27 mouse cellular contexts compared by ENCODE assay signal in genomic region chr15:10928633-10929270, GRCm38 (mm10). TPM values are rescaled to one million over a fixed set of nuclear protein-coding genes. Genes with fewer than 3 reads are reported as not detected.
A peak's percentile ranks its signal among the peaks of the same experiment; 100 is the strongest.
DNase-seq lines count a peak whose midpoint lies in the region; ATAC-seq and TF ChIP-seq lines count a peak whose summit lies in the region.
"Had no signal": no experiment of that assay in that cellular context is flagged by ENCODE, and none has a peak within 500 bp of the region (broad histone marks: within the 10 kb centered on the region; RNA-seq: fewer than 3 reads in every experiment).

No protein-coding gene starts in this region.

- intact Hi-C loops in gastrocnemius, postnatal 14 days (cut with DNase I; ENCODE audit: low total_unique reads) = loop anchor here (10.0 kb wide), 1 partner anchor 56 kb away; the partner anchor contains the start of gene Amacr

- H3K27ac ChIP-seq in limb, embryonic 13.5 days = no peak overlapping the region
- no peak overlapping the region for H3K27ac ChIP-seq in limb, embryonic 10.5 days
- no peak overlapping the region for H3K27ac ChIP-seq in limb, embryonic 14.5 days (replicated peaks; ENCODE audit: low read depth, low read length)
- no peak overlapping the region for H3K27ac ChIP-seq in forebrain, embryonic 12.5 days
- H3K27ac ChIP-seq: forebrain, embryonic 13.5 days; heart, embryonic 13.5 days; hindbrain, embryonic 12.5 days; hindbrain, embryonic 15.5 days had no signal

- H3K9ac ChIP-seq in limb, embryonic 13.5 days = no peak overlapping the region
- no peak overlapping the region for H3K9ac ChIP-seq in limb, embryonic 14.5 days (ENCODE audit: low read depth, low read length, severe bottlenecking)
- no peak overlapping the region for H3K9ac ChIP-seq in forebrain, embryonic 12.5 days
- H3K9ac ChIP-seq: forebrain, embryonic 13.5 days; forebrain, postnatal 0 days; heart, embryonic 13.5 days; hindbrain, embryonic 12.5 days; hindbrain, embryonic 15.5 days had no signal

- peak; percentile 66; the same call in 1 of the 2 replicates for ATAC-seq in limb, embryonic 13.5 days (ENCODE audit: low FRiP score, low read depth)
- peak; percentile 53; the same call in 1 of the 2 replicates for ATAC-seq in limb, embryonic 14.5 days (ENCODE audit: low FRiP score, low read depth)
- ATAC-seq in forebrain, embryonic 12.5 days (ENCODE audit: low FRiP score) = no peak
- ATAC-seq: CD4-positive, CD25-positive, alpha-beta regulatory T cell, adult 4 months; forebrain, embryonic 13.5 days; forebrain, postnatal 0 days; intestine, postnatal 0 days had no signal

- H3K4me2 ChIP-seq in limb, embryonic 13.5 days (replicated peaks) = no peak overlapping the region
- H3K4me2 ChIP-seq in limb, embryonic 14.5 days (replicated peaks; ENCODE audit: low read depth, low read length, severe bottlenecking) = no peak overlapping the region
- H3K4me2 ChIP-seq in forebrain, embryonic 12.5 days = no peak overlapping the region
- H3K4me2 ChIP-seq: forebrain, embryonic 13.5 days; heart, embryonic 13.5 days; hindbrain, embryonic 12.5 days; hindbrain, embryonic 15.5 days had no signal

- H3K9me3 ChIP-seq in limb, embryonic 13.5 days = no peaks in the 10 kb centered on the region
- no peaks in the 10 kb centered on the region for H3K9me3 ChIP-seq in limb, embryonic 10.5 days (replicated peaks)
- H3K9me3 ChIP-seq in limb, embryonic 14.5 days (ENCODE audit: control insufficient read depth, low read length) = no peaks in the 10 kb centered on the region
- no peaks in the 10 kb centered on the region for H3K9me3 ChIP-seq in forebrain, embryonic 12.5 days
- H3K9me3 ChIP-seq: forebrain, embryonic 13.5 days; heart, embryonic 13.5 days; hindbrain, embryonic 12.5 days; hindbrain, embryonic 15.5 days had no signal

- H3K4me1 ChIP-seq in limb, embryonic 13.5 days = no peaks in the 10 kb centered on the region
- H3K4me1 ChIP-seq in limb, embryonic 10.5 days = peaks cover 4% of the 10 kb centered on the region
- no peaks in the 10 kb centered on the region for H3K4me1 ChIP-seq in limb, embryonic 14.5 days (ENCODE audit: control insufficient read depth, insufficient read depth, low read length)
- peaks cover 5% of the 10 kb centered on the region; the same call in 1 of the 2 replicates for H3K4me1 ChIP-seq in forebrain, embryonic 12.5 days
- H3K4me1 ChIP-seq: forebrain, embryonic 13.5 days; heart, embryonic 13.5 days; hindbrain, embryonic 12.5 days; hindbrain, embryonic 15.5 days had no signal

- no peak for TF ChIP-seq POLR2A in limb, embryonic 14.5 days (IDR thresholded peaks at IDR 0.05; ENCODE audit: borderline replicate concordance, extremely low read depth, insufficient read depth, insufficient read length)

- no peaks in the 10 kb centered on the region for H3K36me3 ChIP-seq in limb, embryonic 13.5 days
- H3K36me3 ChIP-seq in limb, embryonic 10.5 days = no peaks in the 10 kb centered on the region
- no peaks in the 10 kb centered on the region for H3K36me3 ChIP-seq in limb, embryonic 14.5 days (ENCODE audit: control insufficient read depth, insufficient read depth, low read length)
- no peaks in the 10 kb centered on the region for H3K36me3 ChIP-seq in forebrain, embryonic 12.5 days (replicated peaks)
- H3K36me3 ChIP-seq: heart, embryonic 13.5 days; hindbrain, embryonic 12.5 days; hindbrain, embryonic 15.5 days had no signal

- no peaks in the 10 kb centered on the region for H3K27me3 ChIP-seq in limb, embryonic 13.5 days
- H3K27me3 ChIP-seq in limb, embryonic 10.5 days (ENCODE audit: low read depth, poor library complexity, severe bottlenecking) = no peaks in the 10 kb centered on the region
- no peaks in the 10 kb centered on the region for H3K27me3 ChIP-seq in limb, embryonic 14.5 days (ENCODE audit: control insufficient read depth, insufficient read depth, low read length)
- no peaks in the 10 kb centered on the region for H3K27me3 ChIP-seq in forebrain, embryonic 12.5 days
- H3K27me3 ChIP-seq: forebrain, embryonic 13.5 days; heart, embryonic 13.5 days; hindbrain, embryonic 12.5 days; hindbrain, embryonic 15.5 days had no signal

- 79% methylated on average over 5 of the region's 5 CpGs for WGBS in limb, embryonic 13.5 days
- WGBS in limb, embryonic 10.5 days = 92% methylated on average over 5 of the region's 5 CpGs
- WGBS in limb, embryonic 14.5 days = 80% methylated on average over 5 of the region's 5 CpGs
- 95% methylated on average over 5 of the region's 5 CpGs for WGBS in forebrain, embryonic 12.5 days

- no peak overlapping the region for H3K4me3 ChIP-seq in limb, embryonic 13.5 days
- H3K4me3 ChIP-seq in limb, embryonic 10.5 days = no peak overlapping the region
- no peak overlapping the region for H3K4me3 ChIP-seq in limb, embryonic 14.5 days (replicated peaks; ENCODE audit: low read length)
- H3K4me3 ChIP-seq in forebrain, embryonic 12.5 days (replicated peaks) = no peak overlapping the region
- H3K4me3 ChIP-seq: erythroblast, embryonic 14.5 days; forebrain, embryonic 13.5 days; heart, embryonic 13.5 days; hindbrain, embryonic 12.5 days; hindbrain, embryonic 15.5 days had no signal

- peak; percentile 28 for DNase-seq in gastrocnemius, postnatal 14 days
- DNase-seq in gastrocnemius, adult 8-10 months (ENCODE audit: low spot score in 2 of 2) = no peak
- DNase-seq in limb, embryonic 10.5 days (ENCODE audit: low spot score) = no peak
- peak; percentile 66 for DNase-seq in limb, embryonic 14.5 days (ENCODE audit: low spot score)
- no peak for DNase-seq in urinary bladder, adult 2 months (ENCODE audit: low spot score)
- DNase-seq: adrenal gland, adult 2 months; adrenal gland, postnatal 14 days; cerebellum, adult 11 months; cerebellum, adult 2 months; cerebellum, adult 9-11 months; cerebellum, postnatal 25 days; forebrain, postnatal 0 days; heart, adult 18-20 months; heart, postnatal 14 days; kidney, adult 2 months had no signal

RNA-seq across cellular contexts. Expression of gene C1qtnf3, which starts 23.4 kb away (rescaled TPM):
- total RNA-seq in gastrocnemius, postnatal 14 days (2021) = 10 to 100 TPM; 16.1 to 22.9 TPM
- total RNA-seq in gastrocnemius, adult 8-10 months (2022) = under 1 TPM in 3 of 4 experiments, not detected in 1; 0.21 to 0.45 (median 0.24) TPM
- 37.8 and 44.4 TPM in 2 replicates for polyA plus RNA-seq in limb, embryonic 13.5 days (2015; fragmentation: Nextera tagmentation; extraction: Ambion mirVana)
- 1.7 and 3.3 TPM in 2 replicates for polyA plus RNA-seq in limb, embryonic 10.5 days (2016; fragmentation: Nextera tagmentation; extraction: Ambion mirVana)
- polyA plus RNA-seq in limb, embryonic 14.5 days (2012; rRNA removed) = 119 and 130 TPM in 2 replicates
- polyA plus RNA-seq in limb, embryonic 14.5 days (2014; fragmentation: Nextera tagmentation; extraction: Ambion mirVana) = 92.6 and 108 TPM in 2 replicates
- 0.59 and 1.6 TPM in 2 replicates for polyA plus RNA-seq in forebrain, embryonic 12.5 days (2016; fragmentation: Nextera tagmentation; extraction: Ambion mirVana)
- 36.5 and 42.8 TPM in 2 replicates for polyA plus RNA-seq in urinary bladder, adult 2 months (2012; rRNA removed)
- total RNA-seq: common myeloid progenitor, adult 5-6 weeks; heart, adult 18-20 months; hematopoietic stem cell, adult 5-6 weeks; MEL had no signal
- polyA plus RNA-seq: CD4-positive, CD25-positive, alpha-beta regulatory T cell, adult 4 months; erythroblast, embryonic 14.5 days had no signal

RNA-seq across cellular contexts. Expression of gene Amacr, which starts 52.8 kb away (rescaled TPM):
- total RNA-seq in gastrocnemius, postnatal 14 days (2021) = 10 to 100 TPM; 19.0 to 20.7 TPM
- total RNA-seq in gastrocnemius, adult 8-10 months (2022) = 10 to 100 TPM; 16.4 to 20.0 (median 17.6) TPM
- 21.2 and 21.3 TPM in 2 replicates for polyA plus RNA-seq in limb, embryonic 13.5 days (2015; fragmentation: Nextera tagmentation; extraction: Ambion mirVana)
- 13.3 and 15.9 TPM in 2 replicates for polyA plus RNA-seq in limb, embryonic 10.5 days (2016; fragmentation: Nextera tagmentation; extraction: Ambion mirVana)
- 22.2 and 25.7 TPM in 2 replicates for polyA plus RNA-seq in limb, embryonic 14.5 days (2012; rRNA removed)
- 25.3 and 26.5 TPM in 2 replicates for polyA plus RNA-seq in limb, embryonic 14.5 days (2014; fragmentation: Nextera tagmentation; extraction: Ambion mirVana)
- 5.5 and 10.0 TPM in 2 replicates for polyA plus RNA-seq in forebrain, embryonic 12.5 days (2016; fragmentation: Nextera tagmentation; extraction: Ambion mirVana)
- polyA plus RNA-seq in urinary bladder, adult 2 months (2012; rRNA removed) = 11.4 and 14.4 TPM in 2 replicates
- total RNA-seq: MEL had no signal

Comparison
In these comparisons a context has a peak if more than half of its experiments do, and no peak if none do; other contexts are left out.
1. DNase-seq: peak in gastrocnemius, postnatal 14 days (single experiment) and limb, embryonic 14.5 days (single experiment); none in gastrocnemius, adult 8-10 months (0 of 2), limb, embryonic 10.5 days (single experiment) and urinary bladder, adult 2 months (single experiment).